Mouse (Mus musculus): ENCODE measurements at regions not wholly inside any gene's neighbourhood (a gene's known extent, or its start where the extent isn't known, plus 50 kb on each side); places are given as distances from the start of the nearest gene placed in this dataset.

- Histone ChIP-seq H3K9me3 (no peaks in the 10 kb centered on the region), H3K27me3 (no peaks in the 10 kb centered on the region), H3K27ac (no peak overlapping the region), H3K4me3 (no peak overlapping the region), H3K4me2 (no peak overlapping the region), H3K36me3 (no peaks in the 10 kb centered on the region), H3K9ac (no peak overlapping the region), H3K4me1 (no peaks in the 10 kb centered on the region)
- 98% methylated on average over 2 of the region's 2 CpGs for WGBS
- ATAC-seq (ENCODE audit: borderline replicate concordance, extremely low read depth, low FRiP score, low TSS enrichment): no peak
Measured at GRCm38 (mm10) chr2:74463407-74463806, 115.8 kb downstream of the Lnpk start.

GRCm38 (mm10) chr2:74461211-74461844, 117.9 kb downstream of the Lnpk start:
- H3K9ac ChIP-seq: no peak overlapping the region
- no peak overlapping the region for H3K27ac ChIP-seq
- H3K4me1 ChIP-seq: no peaks in the 10 kb centered on the region
- H3K27me3 ChIP-seq: no peaks in the 10 kb centered on the region
- no peaks in the 10 kb centered on the region for H3K9me3 ChIP-seq
- no peak overlapping the region for H3K4me2 ChIP-seq
- no peaks in the 10 kb centered on the region for H3K36me3 ChIP-seq
- WGBS: 56% methylated on average over 11 of the region's 11 CpGs
- H3K4me3 ChIP-seq: no peak overlapping the region
- no peak for ATAC-seq (ENCODE audit: borderline replicate concordance, extremely low read depth, low FRiP score, low TSS enrichment)

GRCm38 (mm10) chr2:74454431-74454830, 124.8 kb downstream of the Lnpk start:
- Histone ChIP-seq H3K9ac (no peak overlapping the region), H3K9me3 (no peaks in the 10 kb centered on the region), H3K27me3 (no peaks in the 10 kb centered on the region), H3K27ac (no peak overlapping the region), H3K4me2 (no peak overlapping the region), H3K4me1 (no peaks in the 10 kb centered on the region), H3K36me3 (no peaks in the 10 kb centered on the region), H3K4me3 (no peak overlapping the region)
- no peak for ATAC-seq (ENCODE audit: borderline replicate concordance, extremely low read depth, low FRiP score, low TSS enrichment)
- 58% methylated on average over 4 of the region's 4 CpGs for WGBS

GRCm38 (mm10) chr2:74452679-74453078, 126.6 kb downstream of the Lnpk start:
- WGBS: 97% methylated on average over 1 of the region's 1 CpGs
- no peak overlapping the region for H3K4me2 ChIP-seq
- no peaks in the 10 kb centered on the region for H3K36me3 ChIP-seq
- no peak overlapping the region for H3K9ac ChIP-seq
- no peak overlapping the region for H3K4me3 ChIP-seq
- H3K27me3 ChIP-seq: no peaks in the 10 kb centered on the region
- ATAC-seq (ENCODE audit: borderline replicate concordance, extremely low read depth, low FRiP score, low TSS enrichment): no peak
- H3K4me1 ChIP-seq: no peaks in the 10 kb centered on the region
- no peak overlapping the region for H3K27ac ChIP-seq
- H3K9me3 ChIP-seq: no peaks in the 10 kb centered on the region

- H3K4me1 ChIP-seq: no peaks in the 10 kb centered on the region
- H3K36me3 ChIP-seq: no peaks in the 10 kb centered on the region
- no peak overlapping the region for H3K27ac ChIP-seq
- no peak overlapping the region for H3K9ac ChIP-seq
- no peaks in the 10 kb centered on the region for H3K27me3 ChIP-seq
- peak overlapping the region; percentile 13; the same call in 1 of the 2 replicates for H3K4me2 ChIP-seq
- ATAC-seq (ENCODE audit: borderline replicate concordance, extremely low read depth, low FRiP score, low TSS enrichment): no peak
- no peaks in the 10 kb centered on the region for H3K9me3 ChIP-seq
- 31% methylated on average over 6 of the region's 6 CpGs for WGBS
- no peak overlapping the region for H3K4me3 ChIP-seq
Measured at GRCm38 (mm10) chr2:74451578-74451977, 127.7 kb downstream of the Lnpk start.

- Histone ChIP-seq H3K27ac (no peak overlapping the region), H3K4me1 (no peaks in the 10 kb centered on the region), H3K9ac (no peak overlapping the region), H3K4me2 (no peak overlapping the region; the same call in 1 of the 2 replicates), H3K9me3 (no peaks in the 10 kb centered on the region), H3K27me3 (no peaks in the 10 kb centered on the region), H3K4me3 (no peak overlapping the region), H3K36me3 (no peaks in the 10 kb centered on the region)
- ATAC-seq (ENCODE audit: borderline replicate concordance, extremely low read depth, low FRiP score, low TSS enrichment): no peak
- 65% methylated on average over 4 of the region's 4 CpGs for WGBS
Measured at GRCm38 (mm10) chr2:74451038-74451437, 128.2 kb downstream of the Lnpk start.

- H3K27ac ChIP-seq: no peak overlapping the region
- H3K9me3 ChIP-seq: no peaks in the 10 kb centered on the region
- no peaks in the 10 kb centered on the region for H3K27me3 ChIP-seq
- H3K36me3 ChIP-seq: no peaks in the 10 kb centered on the region
- H3K4me2 ChIP-seq: no peak overlapping the region
- H3K9ac ChIP-seq: no peak overlapping the region
- WGBS: 82% methylated on average over 11 of the region's 11 CpGs
- no peaks in the 10 kb centered on the region for H3K4me1 ChIP-seq
- no peak for ATAC-seq (ENCODE audit: borderline replicate concordance, extremely low read depth, low FRiP score, low TSS enrichment)
- H3K4me3 ChIP-seq: no peak overlapping the region
Measured at GRCm38 (mm10) chr2:74450064-74450765, 129.0 kb downstream of the Lnpk start.

GRCm38 (mm10) chr2:74435184-74435911, 143.9 kb downstream of the Lnpk start:
- Histone ChIP-seq H3K9me3 (no peaks in the 10 kb centered on the region), H3K27me3 (no peaks in the 10 kb centered on the region), H3K4me1 (0 out of 2 replicates have a peak, but pooled peaks cover 4% of the 10 kb centered on the region), H3K36me3 (no peaks in the 10 kb centered on the region), H3K4me2 (peak overlapping the region; percentile 4; the same call in 1 of the 2 replicates), H3K4me3 (no peak overlapping the region), H3K27ac (peak overlapping the region; percentile 70), H3K9ac (no peak overlapping the region)
- 49% methylated on average over 13 of the region's 13 CpGs for WGBS
- ATAC-seq (ENCODE audit: borderline replicate concordance, extremely low read depth, low FRiP score, low TSS enrichment): peak; percentile 75; the same call in 1 of the 2 replicates

GRCm38 (mm10) chr2:74426746-74427145, 152.5 kb downstream of the Lnpk start:
- Histone ChIP-seq H3K27ac (no peak overlapping the region), H3K4me2 (no peak overlapping the region), H3K9ac (no peak overlapping the region), H3K4me3 (no peak overlapping the region), H3K4me1 (no peaks in the 10 kb centered on the region), H3K27me3 (no peaks in the 10 kb centered on the region), H3K9me3 (no peaks in the 10 kb centered on the region), H3K36me3 (no peaks in the 10 kb centered on the region)
- ATAC-seq (ENCODE audit: borderline replicate concordance, extremely low read depth, low FRiP score, low TSS enrichment): no peak
- WGBS: 66% methylated on average over 15 of the region's 15 CpGs

GRCm38 (mm10) chr2:74424726-74425125, 154.5 kb downstream of the Lnpk start:
- no peaks in the 10 kb centered on the region for H3K4me1 ChIP-seq
- no peak for ATAC-seq (ENCODE audit: borderline replicate concordance, extremely low read depth, low FRiP score, low TSS enrichment)

GRCm38 (mm10) chr2:74416097-74416496, 163.1 kb downstream of the Lnpk start:
- H3K27me3 ChIP-seq: no peaks in the 10 kb centered on the region
- ATAC-seq (ENCODE audit: borderline replicate concordance, extremely low read depth, low FRiP score, low TSS enrichment): no peak
- no peak overlapping the region for H3K27ac ChIP-seq
- no peak overlapping the region for H3K9ac ChIP-seq
- no peaks in the 10 kb centered on the region for H3K4me1 ChIP-seq
- no peak overlapping the region for H3K4me3 ChIP-seq
- H3K9me3 ChIP-seq: no peaks in the 10 kb centered on the region
- WGBS: 94% methylated on average over 4 of the region's 4 CpGs
- no peaks in the 10 kb centered on the region for H3K36me3 ChIP-seq
- H3K4me2 ChIP-seq: no peak overlapping the region

More at GRCm38 (mm10) chr2:74424726-74425125, 154.5 kb downstream of the Lnpk start:
- H3K36me3 ChIP-seq: no peaks in the 10 kb centered on the region
- H3K27ac ChIP-seq: no peak overlapping the region
- no peak overlapping the region for H3K4me2 ChIP-seq
- no peak overlapping the region for H3K9ac ChIP-seq
- no peaks in the 10 kb centered on the region for H3K27me3 ChIP-seq
- H3K4me3 ChIP-seq: no peak overlapping the region
- no peaks in the 10 kb centered on the region for H3K9me3 ChIP-seq
- WGBS: 78% methylated on average over 3 of the region's 3 CpGs

GRCm38 (mm10) chr2:74414721-74415120, 164.5 kb downstream of the Lnpk start:
- H3K4me3 ChIP-seq: no peak overlapping the region
- H3K4me1 ChIP-seq: 0 out of 2 replicates have a peak, but pooled peaks cover 1% of the 10 kb centered on the region
- H3K27me3 ChIP-seq: no peaks in the 10 kb centered on the region
- no peaks in the 10 kb centered on the region for H3K36me3 ChIP-seq
- H3K27ac ChIP-seq: no peak overlapping the region
- no peaks in the 10 kb centered on the region for H3K9me3 ChIP-seq
- no peak for ATAC-seq (ENCODE audit: borderline replicate concordance, extremely low read depth, low FRiP score, low TSS enrichment)
- 94% methylated on average over 13 of the region's 13 CpGs for WGBS
- H3K9ac ChIP-seq: no peak overlapping the region
- no peak overlapping the region for H3K4me2 ChIP-seq

All from lung, embryonic 15.5 days (tissue).